Mouse (Mus musculus) E14TG2a.4 (cell line): ENCODE measurements around the gene Map1lc3a.

Experiments used
- H3K27me3 ChIP-seq: 2 replicates; pipeline ENCODE4 v1.6.1; 2014; ENCODE audit warnings: low read length, control low read depth; ENCODE audit not compliant: insufficient read depth
- H3K36me3 ChIP-seq: 2 replicates; pipeline ENCODE4 v1.6.1; 2014; ENCODE audit warnings: low read length, control low read depth; ENCODE audit not compliant: insufficient read depth
- H3K4me1 ChIP-seq: replicated peaks from 2 replicates; pipeline ENCODE4 v1.6.1; 2014; ENCODE audit warnings: low read depth, low read length, control low read depth
- H3K4me3 ChIP-seq: replicated peaks from 2 replicates; pipeline ENCODE4 v1.5.1; 2014; ENCODE audit warnings: mild to moderate bottlenecking, low read length
- H3K9me3 ChIP-seq: 2 replicates; pipeline ENCODE4 v1.6.1; 2014; ENCODE audit warnings: low read length, control low read depth
- CTCF ChIP-seq: conservative IDR thresholded peaks from 2 replicates; pipeline ENCODE4 v1.5.1; 2014; ENCODE audit warnings: low read length
- NANOG ChIP-seq: IDR thresholded peaks from 2 replicates; pipeline ENCODE4 v1.6.1; 2014; ENCODE audit warnings: borderline replicate concordance, low read length, mixed read lengths
- POU5F1 ChIP-seq: IDR thresholded peaks from 2 replicates; pipeline ENCODE4 v1.6.1; 2014; ENCODE audit warnings: low read length, borderline replicate concordance

The Map1lc3a gene

DNA sequence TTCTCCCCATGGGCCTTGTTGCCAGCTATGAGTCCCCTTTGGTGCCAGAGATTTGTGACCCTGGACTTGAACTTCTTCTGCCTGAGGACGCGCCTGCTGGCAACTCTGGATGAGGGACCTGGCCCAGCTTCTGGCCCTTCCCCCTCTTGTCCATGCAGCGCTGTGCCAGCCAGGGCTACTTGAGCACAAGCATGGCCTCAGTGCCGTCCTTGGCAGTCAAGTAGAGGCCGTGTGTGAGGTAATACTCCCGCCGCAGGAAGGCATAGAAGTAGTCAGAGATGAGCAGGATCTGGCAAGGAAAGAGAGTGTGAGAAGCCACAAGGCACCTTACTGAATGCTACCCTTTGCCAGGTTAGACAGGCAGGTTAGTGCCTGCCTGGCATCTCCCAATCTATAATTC lies 2.3 kb downstream of the Map1lc3a start:
- Histone ChIP-seq H3K36me3 (peaks cover 21% of the 10 kb centered on the region), H3K27me3 (no peaks in the 10 kb centered on the region), H3K9me3 (no peaks in the 10 kb centered on the region), H3K4me1 (peaks cover 19% of the 10 kb centered on the region), H3K4me3 (no peak overlapping the region)
- TF ChIP-seq NANOG (no peak), POU5F1 (no peak), CTCF (no peak)

DNA sequence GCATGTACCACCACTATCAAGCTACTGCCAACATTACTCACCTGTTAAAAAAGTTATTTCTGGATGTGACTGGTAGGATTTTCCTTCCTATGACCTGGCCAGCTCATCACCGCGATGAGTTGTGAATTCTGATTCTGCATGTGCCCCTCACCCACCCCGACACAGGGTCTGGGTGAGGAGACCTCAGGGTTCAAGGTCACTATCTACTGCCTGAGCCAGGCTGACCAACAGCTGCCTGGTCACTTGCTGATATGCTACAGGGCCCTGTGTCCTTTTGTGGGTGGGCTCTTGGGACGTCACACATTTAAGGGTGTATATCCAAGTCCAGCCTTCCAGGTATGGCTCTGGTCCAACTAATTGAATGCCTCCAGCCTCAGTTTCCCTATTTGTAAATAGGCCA lies 3.1 kb downstream of the Map1lc3a start:
- TF ChIP-seq NANOG = no peak
- no peak for TF ChIP-seq POU5F1
- no peak for TF ChIP-seq CTCF
- Histone ChIP-seq H3K36me3 (peaks cover 28% of the 10 kb centered on the region), H3K4me3 (no peak overlapping the region), H3K9me3 (no peaks in the 10 kb centered on the region), H3K27me3 (no peaks in the 10 kb centered on the region), H3K4me1 (peaks cover 26% of the 10 kb centered on the region)

DNA sequence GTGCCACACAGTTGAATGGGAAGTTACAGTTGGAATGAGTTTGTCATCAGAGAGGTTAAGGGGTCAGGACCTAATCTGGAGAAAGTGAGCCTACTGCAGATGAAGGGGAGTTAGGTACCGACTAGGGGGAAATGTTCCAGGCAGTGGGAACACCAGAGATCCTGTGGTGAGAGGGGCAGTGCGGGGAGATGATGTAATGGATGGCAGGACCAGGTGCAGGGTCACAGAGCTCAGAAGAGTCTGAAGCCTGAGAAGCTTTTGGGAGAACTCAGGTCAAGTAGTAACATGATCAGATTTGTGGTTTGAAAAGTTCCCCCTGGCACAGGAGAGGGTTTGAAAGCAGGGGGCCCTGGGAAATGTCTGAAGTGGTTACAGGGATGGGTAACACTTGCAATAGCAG lies 4.0 kb downstream of the Map1lc3a start:
- Histone ChIP-seq H3K27me3 (no peaks in the 10 kb centered on the region), H3K4me1 (peaks cover 31% of the 10 kb centered on the region), H3K4me3 (no peak overlapping the region), H3K36me3 (peaks cover 34% of the 10 kb centered on the region), H3K9me3 (no peaks in the 10 kb centered on the region)
- TF ChIP-seq NANOG (no peak), CTCF (no peak), POU5F1 (no peak)

DNA sequence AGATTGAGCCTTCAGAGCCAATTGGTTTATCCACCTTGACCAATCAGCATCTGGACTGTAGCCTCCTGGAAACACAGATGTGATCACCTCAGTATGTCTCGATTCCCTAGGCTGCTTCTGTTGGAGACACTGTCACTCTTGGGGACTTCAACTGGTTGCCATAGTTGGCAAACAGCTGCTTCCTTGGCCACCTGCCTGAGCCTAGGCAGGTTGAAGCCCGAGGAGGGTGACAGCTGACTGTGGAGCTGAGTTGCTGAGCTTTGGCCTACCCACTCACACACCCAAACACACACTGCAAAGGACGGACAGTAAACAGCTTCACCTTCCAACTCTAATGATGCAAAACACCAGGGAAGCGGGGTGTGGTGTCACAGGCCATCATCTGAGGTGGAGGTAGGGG lies 7.7 kb downstream of the Map1lc3a start:
- no peak for TF ChIP-seq NANOG
- no peak for TF ChIP-seq CTCF
- TF ChIP-seq POU5F1 = no peak
- H3K9me3 ChIP-seq = no peaks in the 10 kb centered on the region
- no peak overlapping the region for H3K4me3 ChIP-seq
- peaks cover 23% of the 10 kb centered on the region for H3K36me3 ChIP-seq
- peaks cover 12% of the 10 kb centered on the region for H3K4me1 ChIP-seq
- no peaks in the 10 kb centered on the region for H3K27me3 ChIP-seq

- peaks cover 21% of the 10 kb centered on the region for H3K36me3 ChIP-seq
- peaks cover 12% of the 10 kb centered on the region for H3K4me1 ChIP-seq
- H3K9me3 ChIP-seq = no peaks in the 10 kb centered on the region
- no peak overlapping the region for H3K4me3 ChIP-seq
- H3K27me3 ChIP-seq = no peaks in the 10 kb centered on the region
- no peak for TF ChIP-seq POU5F1
- no peak for TF ChIP-seq CTCF
- no peak for TF ChIP-seq NANOG
Observed at GRCm38 (mm10) chr2:155284647-155285046, 8.6 kb downstream of the Map1lc3a start.

DNA sequence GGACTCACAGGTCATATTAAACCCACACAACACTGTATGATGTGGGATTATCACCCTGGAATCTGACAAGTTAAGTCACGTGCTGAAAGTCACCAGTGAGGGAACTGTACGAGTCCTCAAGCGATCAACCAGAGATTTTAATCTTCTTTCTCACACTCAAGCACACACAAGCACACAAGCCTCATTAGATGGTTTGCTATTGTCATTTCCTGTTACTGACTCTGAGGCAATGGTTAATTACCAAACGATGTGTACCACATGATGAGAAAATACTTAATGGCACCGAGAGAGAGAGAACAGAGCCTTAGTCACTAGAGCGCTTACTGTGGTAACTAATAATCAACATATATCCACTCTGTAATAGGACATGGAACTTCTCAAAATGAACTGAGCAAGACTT lies 9.6 kb downstream of the Map1lc3a start:
- TF ChIP-seq NANOG (no peak), CTCF (no peak), POU5F1 (no peak)
- Histone ChIP-seq H3K36me3 (peaks cover 20% of the 10 kb centered on the region), H3K27me3 (no peaks in the 10 kb centered on the region), H3K4me1 (peaks cover 12% of the 10 kb centered on the region), H3K9me3 (no peaks in the 10 kb centered on the region), H3K4me3 (no peak overlapping the region)

DNA sequence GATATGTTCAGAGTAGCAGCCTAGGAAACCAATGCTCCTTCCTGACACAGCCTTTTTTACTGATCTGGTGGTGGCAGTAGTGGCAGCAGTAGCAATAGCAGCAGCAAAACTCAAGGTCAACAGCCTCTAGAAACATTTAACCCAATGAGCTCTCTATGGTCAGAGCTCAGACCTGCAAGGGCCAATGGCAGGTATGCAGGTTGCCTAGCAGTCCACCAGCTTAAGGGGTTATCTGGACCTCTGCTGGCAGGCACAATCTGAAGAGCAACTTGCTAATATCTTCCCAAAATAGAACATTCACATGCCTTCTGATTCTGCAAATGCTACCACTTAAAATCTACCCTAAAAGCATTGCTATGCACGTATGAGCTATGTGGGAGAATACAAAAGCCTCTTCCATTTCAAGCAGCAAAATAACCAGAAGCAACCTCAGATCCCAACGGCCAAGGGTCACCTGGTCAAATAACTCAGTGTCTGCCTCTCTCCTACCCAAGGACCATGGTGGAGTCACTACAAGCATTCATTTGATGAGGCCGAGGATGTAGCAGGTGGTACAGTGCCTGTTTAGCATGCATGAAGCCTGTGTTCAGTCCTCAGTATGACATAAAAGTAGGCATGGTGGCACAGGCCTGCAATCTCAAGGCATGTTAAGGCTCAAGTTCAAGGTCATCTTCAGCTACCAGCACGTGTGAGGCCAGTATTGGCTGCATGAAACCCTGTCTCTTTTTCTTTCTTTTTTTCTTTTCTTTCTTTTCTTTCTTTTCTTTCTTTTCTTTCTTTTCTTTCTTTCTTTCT lies 11.6 kb downstream of the Map1lc3a start:
- Histone ChIP-seq H3K4me3 (no peak overlapping the region), H3K27me3 (no peaks in the 10 kb centered on the region), H3K4me1 (peaks cover 12% of the 10 kb centered on the region), H3K36me3 (peaks cover 34% of the 10 kb centered on the region), H3K9me3 (no peaks in the 10 kb centered on the region)
- no peak for TF ChIP-seq CTCF
- no peak for TF ChIP-seq POU5F1
- no peak for TF ChIP-seq NANOG

DNA sequence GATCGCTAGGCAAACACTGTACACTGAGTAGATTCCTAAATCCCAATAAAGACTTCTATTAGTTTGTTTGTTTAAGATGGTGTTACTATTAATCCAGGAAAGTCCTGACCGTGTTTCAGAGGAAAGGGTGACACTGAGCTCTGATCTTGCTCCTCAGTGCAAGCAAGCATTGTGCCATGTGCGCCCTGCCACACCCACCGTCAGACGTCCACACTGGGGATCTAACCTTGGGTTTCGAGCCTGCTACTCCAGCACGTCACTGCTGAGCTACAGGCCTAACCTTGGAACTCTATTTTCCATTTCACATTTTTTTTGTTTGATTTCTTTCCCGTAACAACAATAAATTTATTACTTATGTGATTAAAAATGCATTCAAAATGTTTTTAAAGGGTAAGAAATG lies 14.0 kb downstream of the Map1lc3a start:
- TF ChIP-seq CTCF (no peak), NANOG (no peak), POU5F1 (no peak)
- no peaks in the 10 kb centered on the region for H3K4me1 ChIP-seq
- H3K36me3 ChIP-seq = peaks cover 36% of the 10 kb centered on the region
- no peaks in the 10 kb centered on the region for H3K27me3 ChIP-seq
- no peak overlapping the region for H3K4me3 ChIP-seq
- H3K9me3 ChIP-seq = no peaks in the 10 kb centered on the region

GRCm38 (mm10) chr2:155293382-155293781 lies 17.3 kb downstream of the Map1lc3a start:
- Histone ChIP-seq H3K36me3 (peaks cover 66% of the 10 kb centered on the region), H3K9me3 (no peaks in the 10 kb centered on the region), H3K4me3 (no peak overlapping the region), H3K27me3 (no peaks in the 10 kb centered on the region), H3K4me1 (no peaks in the 10 kb centered on the region)
- TF ChIP-seq CTCF (no peak), POU5F1 (no peak), NANOG (no peak)
